Mouse (Mus musculus) neural tube, embryonic 11.5 days (tissue): ENCODE data around the gene Plxna1. TPM values are rescaled to one million over a fixed set of nuclear protein-coding genes. Genes with fewer than 3 reads are reported as not detected.
A peak's percentile ranks its signal among the peaks of the same experiment; 100 is the strongest.

Source experiments
- ATAC-seq: fragments of 200-750 bp; cut with Nextera tagmentation; 2 replicates; pipeline ENCODE4 v1.8.0; 2017; ENCODE audit warnings: moderate number of reproducible peaks, mild to moderate bottlenecking, moderate TSS enrichment, moderate library complexity; ENCODE audit not compliant: insufficient read depth, low FRiP score, low TSS enrichment
- DNase-seq: peaks from one replicate; pipeline ENCODE4 v3.0.0-alpha.2; 2015; ENCODE audit warnings: low spot score
- H3K27ac ChIP-seq: fragments of 300-500 bp; sonication (generic); 2 replicates; pipeline ENCODE4 v1.5.1; 2014; ENCODE audit warnings: low read depth, mild to moderate bottlenecking, low read length
- H3K27me3 ChIP-seq: fragments of 300-500 bp; sonication (generic); 2 replicates; pipeline ENCODE4 v1.6.1; 2014; ENCODE audit warnings: mild to moderate bottlenecking, low read length, mixed read lengths; ENCODE audit not compliant: control insufficient read depth, insufficient read depth
- H3K36me3 ChIP-seq: fragments of 300-500 bp; sonication (generic); 2 replicates; pipeline ENCODE4 v1.6.1; 2014; ENCODE audit warnings: mild to moderate bottlenecking, low read length, moderate library complexity, mixed read lengths; ENCODE audit not compliant: control insufficient read depth, insufficient read depth
- H3K4me1 ChIP-seq: fragments of 300-500 bp; sonication (generic); 2 replicates; pipeline ENCODE4 v1.6.1; 2014; ENCODE audit warnings: low read length, mixed read lengths; ENCODE audit not compliant: control insufficient read depth, insufficient read depth
- H3K4me2 ChIP-seq: fragments of 300-500 bp; sonication (generic); 2 replicates; pipeline ENCODE4 v1.6.1; 2014; ENCODE audit warnings: low read depth, mild to moderate bottlenecking, moderate library complexity
- H3K4me3 ChIP-seq: fragments of 300-500 bp; sonication (generic); 2 replicates; pipeline ENCODE4 v1.5.1; 2014; ENCODE audit warnings: low read depth, low read length
- H3K9ac ChIP-seq: fragments of 300-500 bp; sonication (generic); 2 replicates; pipeline ENCODE4 v1.6.1; 2014; ENCODE audit warnings: mild to moderate bottlenecking, low read length
- H3K9me3 ChIP-seq: fragments of 300-500 bp; sonication (generic); 2 replicates; pipeline ENCODE4 v1.6.1; 2016; ENCODE audit warnings: low read length; ENCODE audit not compliant: control insufficient read depth
- WGBS: fragments of 180-500 bp; shearing (Covaris S2); extraction: QIAGEN DNeasy Blood & Tissue Kit; methylation state at CpG from one replicate; pipeline ENCODE4 v1.1.7; 2014; 5-methylcytosine and 5-hydroxymethylcytosine counted together
- polyA plus RNA-seq: library from polyadenylated mRNA; unstranded; fragments of >200 nt; fragmentation: Nextera tagmentation; extraction: Ambion mirVana; gene quantifications from 2 replicates; pipeline ENCODE4 v1.2.1, GENCODE M21; 2014

The Plxna1 gene
- polyA plus RNA-seq, 1 experiment from 2014 or later: 38.3 TPM

GRCm38 (mm10) chr6:89397919-89398318 is 35.5 kb upstream of the Plxna1 start:
- ATAC-seq (no peak), DNase-seq (no peak)
- no peaks in the 10 kb centered on the region for H3K4me1 ChIP-seq
- no peak overlapping the region for H3K4me3 ChIP-seq
- no peak overlapping the region for H3K27ac ChIP-seq
- H3K9me3 ChIP-seq: no peaks in the 10 kb centered on the region
- H3K4me2 ChIP-seq: no peak overlapping the region
- H3K9ac ChIP-seq: no peak overlapping the region
- H3K36me3 ChIP-seq: no peaks in the 10 kb centered on the region
- 85% methylated on average over 4 of the region's 4 CpGs for WGBS
- no peaks in the 10 kb centered on the region for H3K27me3 ChIP-seq

GRCm38 (mm10) chr6:89393820-89394219 is 31.4 kb upstream of the Plxna1 start:
- Histone ChIP-seq H3K36me3 (no peaks in the 10 kb centered on the region), H3K9me3 (no peaks in the 10 kb centered on the region), H3K4me1 (no peaks in the 10 kb centered on the region), H3K27ac (no peak overlapping the region), H3K4me2 (no peak overlapping the region), H3K9ac (no peak overlapping the region), H3K27me3 (no peaks in the 10 kb centered on the region), H3K4me3 (no peak overlapping the region)
- 95% methylated on average over 2 of the region's 2 CpGs for WGBS
- DNase-seq (no peak), ATAC-seq (no peak)

- Histone ChIP-seq H3K4me1 (no peaks in the 10 kb centered on the region), H3K4me2 (no peak overlapping the region), H3K4me3 (no peak overlapping the region), H3K27ac (no peak overlapping the region), H3K9ac (no peak overlapping the region), H3K36me3 (no peaks in the 10 kb centered on the region), H3K27me3 (no peaks in the 10 kb centered on the region), H3K9me3 (no peaks in the 10 kb centered on the region)
- ATAC-seq (no peak), DNase-seq (no peak)
- WGBS: 96% methylated on average over 2 of the region's 2 CpGs
Observed at GRCm38 (mm10) chr6:89392213-89392612, 29.8 kb upstream of the Plxna1 start.

- ATAC-seq (no peak), DNase-seq (peak; percentile 33)
Observed at GRCm38 (mm10) chr6:89389771-89390170, 27.4 kb upstream of the Plxna1 start.

GRCm38 (mm10) chr6:89386956-89387355 is 24.5 kb upstream of the Plxna1 start:
- Histone ChIP-seq H3K4me1 (no peaks in the 10 kb centered on the region), H3K9ac (no peak overlapping the region), H3K27me3 (no peaks in the 10 kb centered on the region), H3K4me3 (no peak overlapping the region), H3K27ac (no peak overlapping the region), H3K4me2 (no peak overlapping the region), H3K9me3 (no peaks in the 10 kb centered on the region), H3K36me3 (no peaks in the 10 kb centered on the region)
- 83% methylated on average over 1 of the region's 1 CpGs for WGBS
- DNase-seq (no peak), ATAC-seq (no peak)

More at GRCm38 (mm10) chr6:89389771-89390170, 27.4 kb upstream of the Plxna1 start:
- WGBS: 61% methylated on average over 7 of the region's 7 CpGs
- no peak overlapping the region for H3K9ac ChIP-seq
- H3K4me1 ChIP-seq: no peaks in the 10 kb centered on the region
- H3K36me3 ChIP-seq: no peaks in the 10 kb centered on the region
- no peaks in the 10 kb centered on the region for H3K27me3 ChIP-seq
- H3K4me2 ChIP-seq: no peak overlapping the region
- no peak overlapping the region for H3K27ac ChIP-seq
- no peak overlapping the region for H3K4me3 ChIP-seq
- no peaks in the 10 kb centered on the region for H3K9me3 ChIP-seq

GRCm38 (mm10) chr6:89384699-89385098 is 22.3 kb upstream of the Plxna1 start:
- H3K9ac ChIP-seq: no peak overlapping the region
- H3K36me3 ChIP-seq: no peaks in the 10 kb centered on the region
- no peak overlapping the region for H3K4me2 ChIP-seq
- no peaks in the 10 kb centered on the region for H3K4me1 ChIP-seq
- H3K9me3 ChIP-seq: no peaks in the 10 kb centered on the region
- H3K27me3 ChIP-seq: no peaks in the 10 kb centered on the region
- DNase-seq (no peak), ATAC-seq (no peak)
- 98% methylated on average over 2 of the region's 2 CpGs for WGBS
- no peak overlapping the region for H3K4me3 ChIP-seq
- no peak overlapping the region for H3K27ac ChIP-seq

GRCm38 (mm10) chr6:89381851-89382250 is 19.4 kb upstream of the Plxna1 start:
- no peak for DNase-seq
- Histone ChIP-seq H3K4me1 (no peaks in the 10 kb centered on the region), H3K27me3 (no peaks in the 10 kb centered on the region), H3K9ac (no peak overlapping the region), H3K27ac (no peak overlapping the region), H3K4me3 (no peak overlapping the region), H3K4me2 (no peak overlapping the region), H3K9me3 (no peaks in the 10 kb centered on the region), H3K36me3 (no peaks in the 10 kb centered on the region)
- ATAC-seq: no peak
- WGBS: 31% methylated on average over 5 of the region's 5 CpGs

GRCm38 (mm10) chr6:89381172-89381571 is 18.8 kb upstream of the Plxna1 start:
- no peaks in the 10 kb centered on the region for H3K27me3 ChIP-seq
- no peak overlapping the region for H3K4me3 ChIP-seq
- no peaks in the 10 kb centered on the region for H3K36me3 ChIP-seq
- no peaks in the 10 kb centered on the region for H3K9me3 ChIP-seq
- ATAC-seq (no peak), DNase-seq (no peak)
- 56% methylated on average over 3 of the region's 3 CpGs for WGBS
- H3K9ac ChIP-seq: no peak overlapping the region; the same call in 1 of the 2 replicates
- H3K4me2 ChIP-seq: no peak overlapping the region
- H3K4me1 ChIP-seq: no peaks in the 10 kb centered on the region
- no peak overlapping the region for H3K27ac ChIP-seq

GRCm38 (mm10) chr6:89380751-89381150 is 18.3 kb upstream of the Plxna1 start:
- Histone ChIP-seq H3K27me3 (no peaks in the 10 kb centered on the region), H3K4me3 (no peak overlapping the region), H3K4me1 (no peaks in the 10 kb centered on the region), H3K4me2 (no peak overlapping the region), H3K27ac (no peak overlapping the region), H3K9me3 (no peaks in the 10 kb centered on the region), H3K36me3 (no peaks in the 10 kb centered on the region), H3K9ac (no peak overlapping the region; the same call in 1 of the 2 replicates)
- no peak for ATAC-seq
- 39% methylated on average over 3 of the region's 3 CpGs for WGBS
- DNase-seq: no peak
